Mouse (Mus musculus) B cell, adult 67 days (primary cell): ENCODE measurements around the gene Arhgap40. TPM values are rescaled to one million over a fixed set of nuclear protein-coding genes. Genes with fewer than 3 reads are reported as not detected.

Experiments
- total RNA-seq, 2 experiments: library from RNA; stranded (reverse); gene quantifications; 4 replicates each; pipeline ENCODE4 v1.2.4; 2023

Arhgap40 gene
- total RNA-seq: not detected

DNA sequence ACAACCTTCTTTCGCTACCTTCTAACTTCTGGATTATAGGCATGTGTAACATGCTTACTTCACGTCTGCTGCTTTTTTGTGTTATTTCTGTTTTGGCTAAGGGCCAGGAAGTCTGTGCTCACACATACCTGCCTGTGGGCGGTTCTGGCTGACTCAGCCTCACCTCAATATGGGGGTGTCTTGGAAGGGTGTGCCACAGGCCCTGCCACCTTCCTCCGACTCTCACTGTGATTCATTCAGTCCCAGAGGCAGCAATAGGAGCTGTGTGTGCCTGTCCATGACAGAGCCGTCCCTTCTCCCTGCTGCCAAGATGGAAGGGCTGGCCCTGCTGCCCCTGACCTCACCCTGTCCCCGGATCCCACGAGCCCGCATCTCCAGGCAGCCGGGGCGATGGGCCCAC lies at the start of gene Arhgap40:
Gene Arhgap40 (plus strand): TSS at position 269 of the 400 bp plus-strand sequence.

DNA sequence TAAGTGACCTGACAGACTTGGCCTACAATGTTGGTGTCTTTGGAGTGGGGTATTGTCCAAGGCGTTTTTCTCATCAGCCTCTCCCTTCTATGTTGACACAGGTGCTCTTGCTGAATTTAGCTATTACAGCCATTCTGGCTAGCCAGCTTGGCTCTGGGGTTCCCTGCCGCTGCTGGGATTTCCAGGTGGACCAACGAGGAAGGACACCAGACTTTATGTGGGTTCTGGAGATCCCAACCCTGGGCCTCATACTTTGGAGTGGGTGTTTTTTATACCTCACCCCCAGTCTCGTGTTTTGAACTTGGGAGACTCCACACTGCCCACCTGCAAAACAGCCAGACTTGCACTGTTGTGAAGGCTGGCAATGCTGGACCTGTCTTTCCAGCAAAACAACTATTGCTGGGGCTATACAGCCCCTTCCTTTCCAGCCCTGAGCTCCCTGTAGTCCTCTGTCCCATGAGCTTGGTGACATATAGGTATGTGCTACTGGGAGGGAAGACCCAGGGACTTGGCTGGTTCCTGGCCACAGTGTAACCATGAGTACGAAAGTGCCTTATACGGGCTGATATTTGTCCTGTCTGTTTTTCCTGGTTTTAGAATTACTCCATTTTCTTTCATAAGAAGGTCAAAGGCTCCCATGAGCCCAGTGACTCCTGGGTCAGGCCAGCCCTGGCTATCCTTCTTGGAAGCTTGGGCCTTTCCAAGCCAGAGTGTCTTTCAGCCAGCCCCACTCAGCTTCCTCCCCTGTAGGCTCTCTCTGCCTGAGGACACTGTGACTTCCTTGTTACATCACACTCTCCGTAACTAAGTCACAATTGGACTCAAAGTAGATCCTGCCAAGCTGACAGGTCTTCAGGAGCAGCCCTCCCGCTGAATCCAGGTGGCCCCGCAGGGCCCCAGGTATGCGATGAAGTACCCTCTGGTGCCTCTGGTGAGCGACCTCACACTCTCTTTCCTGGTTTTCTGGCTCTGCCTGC lies 10.5 kb upstream of the Arhgap40 start, which contains the start of gene Adig:
Gene Adig (plus strand): TSS at position 777 of the 977 bp plus-strand sequence.

Other genes with a start within 250 kb of the Arhgap40 start
- gene Lbp, start 206.3 kb upstream of the Arhgap40 start, total RNA-seq: not detected
- not detected for gene Snhg11, start 137.2 kb upstream of the Arhgap40 start, total RNA-seq
- gene Ralgapb, start 102.9 kb upstream of the Arhgap40 start, total RNA-seq: 10 to 100 TPM; 67.6 to 92.0 TPM
- gene Adig, start 10.2 kb upstream of the Arhgap40 start, total RNA-seq: 1 to 10 TPM in 1 of 2 experiments, not detected in 1; 2.3 TPM
- gene Slc32a1, start 98.0 kb downstream of the Arhgap40 start, total RNA-seq: under 1 TPM in 1 of 2 experiments, not detected in 1; 0.39 TPM
- 10 to 100 TPM; 51.1 to 55.8 TPM for gene Actr5, start 112.1 kb downstream of the Arhgap40 start, total RNA-seq
- 100 to 1,000 TPM; 170 to 198 TPM for gene Ppp1r16b, start 152.6 kb downstream of the Arhgap40 start, total RNA-seq